8 mouse cellular contexts compared by ENCODE assay signal in genomic region chr13:20299424-20299823, GRCm38 (mm10).
DNase-seq lines count a peak whose midpoint lies in the region; ATAC-seq and TF ChIP-seq lines count a peak whose summit lies in the region.
"Had no signal": no experiment of that assay in that cellular context is flagged by ENCODE, and none has a peak within 500 bp of the region (broad histone marks: within the 10 kb centered on the region; RNA-seq: fewer than 3 reads in every experiment).

No protein-coding gene starts in this region.

- TF ChIP-seq POLR2A in liver, adult 2 months (IDR thresholded peaks at IDR 0.05; ENCODE audit: extremely low read depth, insufficient read depth, low read length), result no peak

- no peak overlapping the region for H3K27ac ChIP-seq in liver, adult 2 months (replicated peaks; ENCODE audit: insufficient read depth, low read depth, low read length)
- no peak overlapping the region for H3K27ac ChIP-seq in liver, embryonic 12.5 days
- no peak overlapping the region for H3K27ac ChIP-seq in kidney, embryonic 15.5 days
- H3K27ac ChIP-seq in neural tube, embryonic 11.5 days (ENCODE audit: low read depth, low read length), result no peak overlapping the region
- H3K27ac ChIP-seq: liver, embryonic 13.5 days had no signal

- no peak overlapping the region for H3K4me3 ChIP-seq in liver, adult 2 months (ENCODE audit: insufficient read depth, low read depth, low read length)
- H3K4me3 ChIP-seq in liver, embryonic 12.5 days, result no peak overlapping the region
- no peak overlapping the region for H3K4me3 ChIP-seq in kidney, embryonic 15.5 days (replicated peaks)
- no peak overlapping the region for H3K4me3 ChIP-seq in neural tube, embryonic 11.5 days (ENCODE audit: low read depth, low read length)
- H3K4me3 ChIP-seq: liver, embryonic 13.5 days had no signal

- ATAC-seq in liver, embryonic 12.5 days, result no peak
- 0 out of 2 replicates have a peak, but pooled peaks have one; percentile 33 for ATAC-seq in kidney, embryonic 15.5 days (replicated peaks; ENCODE audit: low FRiP score)
- ATAC-seq in neural tube, embryonic 11.5 days (ENCODE audit: insufficient read depth, low FRiP score, low TSS enrichment), result no peak

- H3K79me2 ChIP-seq in liver, adult 2 months (ENCODE audit: control insufficient read depth, insufficient read depth, low read length), result no peaks in the 10 kb centered on the region

- DNase-seq in liver, adult 2 months (ENCODE audit: extremely low read depth, low read depth, low spot score), result no peak
- peak; percentile 55 for DNase-seq in adipocyte (ENCODE audit: low spot score)
- DNase-seq in embryo, embryonic 11.5 days (ENCODE audit: low read depth, low spot score), result peak; percentile 30
- DNase-seq in neural tube, embryonic 11.5 days (ENCODE audit: low spot score), result peak; percentile 56
- DNase-seq in spleen, postnatal 4 days (ENCODE audit: low spot score in 2 of 2), result no peak
- DNase-seq: liver, embryonic 13.5 days had no signal

- H3K4me1 ChIP-seq in liver, adult 2 months (ENCODE audit: control insufficient read depth, insufficient read depth, low read length), result no peaks in the 10 kb centered on the region
- no peaks in the 10 kb centered on the region for H3K4me1 ChIP-seq in liver, embryonic 12.5 days
- H3K4me1 ChIP-seq in kidney, embryonic 15.5 days, result no peaks in the 10 kb centered on the region
- H3K4me1 ChIP-seq in neural tube, embryonic 11.5 days (ENCODE audit: control insufficient read depth, insufficient read depth, low read length), result no peaks in the 10 kb centered on the region
- H3K4me1 ChIP-seq: liver, embryonic 13.5 days had no signal

- no peak overlapping the region for H3K9ac ChIP-seq in liver, adult 2 months (ENCODE audit: low read depth, low read length)
- H3K9ac ChIP-seq in liver, embryonic 12.5 days, result no peak overlapping the region
- H3K9ac ChIP-seq in kidney, embryonic 15.5 days, result no peak overlapping the region
- no peak overlapping the region for H3K9ac ChIP-seq in neural tube, embryonic 11.5 days (ENCODE audit: low read length)
- H3K9ac ChIP-seq: liver, embryonic 13.5 days had no signal

- 73% methylated on average over 3 of the region's 3 CpGs for WGBS in liver, adult 2 months
- 55% methylated on average over 3 of the region's 3 CpGs for WGBS in liver, embryonic 12.5 days (ENCODE audit: insufficient replicate concordance)
- WGBS in kidney, embryonic 15.5 days, result 61% methylated on average over 3 of the region's 3 CpGs
- WGBS in neural tube, embryonic 11.5 days, result 75% methylated on average over 3 of the region's 3 CpGs

- H3K4me2 ChIP-seq in liver, embryonic 12.5 days, result no peak overlapping the region
- H3K4me2 ChIP-seq in kidney, embryonic 15.5 days, result no peak overlapping the region
- no peak overlapping the region for H3K4me2 ChIP-seq in neural tube, embryonic 11.5 days (ENCODE audit: low read depth)
- H3K4me2 ChIP-seq: liver, embryonic 13.5 days had no signal

- TF ChIP-seq CTCF in liver, adult 2 months (IDR thresholded peaks at IDR 0.05; ENCODE audit: low read depth, low read length), result peak; percentile 25; the same call in 1 of the 2 replicates

- no peaks in the 10 kb centered on the region for H3K27me3 ChIP-seq in liver, adult 2 months (ENCODE audit: control insufficient read depth, insufficient read depth, low read length)
- no peaks in the 10 kb centered on the region for H3K27me3 ChIP-seq in liver, embryonic 12.5 days (replicated peaks)
- H3K27me3 ChIP-seq in kidney, embryonic 15.5 days, result no peaks in the 10 kb centered on the region
- no peaks in the 10 kb centered on the region for H3K27me3 ChIP-seq in neural tube, embryonic 11.5 days (ENCODE audit: control insufficient read depth, insufficient read depth, low read length)
- H3K27me3 ChIP-seq: liver, embryonic 13.5 days had no signal

- no peaks in the 10 kb centered on the region for H3K36me3 ChIP-seq in liver, adult 2 months (ENCODE audit: control insufficient read depth, insufficient read depth, low read length)
- no peaks in the 10 kb centered on the region for H3K36me3 ChIP-seq in liver, embryonic 12.5 days
- no peaks in the 10 kb centered on the region for H3K36me3 ChIP-seq in kidney, embryonic 15.5 days
- H3K36me3 ChIP-seq in neural tube, embryonic 11.5 days (ENCODE audit: control insufficient read depth, insufficient read depth, low read length), result no peaks in the 10 kb centered on the region
- H3K36me3 ChIP-seq: liver, embryonic 13.5 days had no signal

- no peaks in the 10 kb centered on the region for H3K9me3 ChIP-seq in liver, embryonic 12.5 days (replicated peaks)
- H3K9me3 ChIP-seq in kidney, embryonic 15.5 days (replicated peaks), result no peaks in the 10 kb centered on the region
- no peaks in the 10 kb centered on the region for H3K9me3 ChIP-seq in neural tube, embryonic 11.5 days (ENCODE audit: control insufficient read depth, low read length)
- H3K9me3 ChIP-seq: liver, embryonic 13.5 days had no signal

Comparison
In these comparisons a context has a peak if more than half of its experiments do, and no peak if none do; other contexts are left out.
1. DNase-seq: peak in adipocyte (single experiment), embryo, embryonic 11.5 days (single experiment) and neural tube, embryonic 11.5 days (single experiment); none in liver, adult 2 months (single experiment) and spleen, postnatal 4 days (0 of 2).